Mouse (Mus musculus) granulocyte monocyte progenitor cell, adult 5-6 weeks (primary cell): ENCODE measurements around the gene Tex22. TPM values are rescaled to one million over a fixed set of nuclear protein-coding genes. Genes with fewer than 3 reads are reported as not detected.

ENCODE experiments used
- ATAC-seq: replicated peaks from 2 replicates; pipeline ENCODE4 v1.8.0; 2016; ENCODE audit warnings: mild to moderate bottlenecking, moderate TSS enrichment, inconsistent platforms; ENCODE audit not compliant: poor library complexity, severe bottlenecking
- total RNA-seq, 2 experiments: library from RNA; stranded (forward) in 1 of 2; stranded (reverse) in 1 of 2; fragments of 200-712, 200-1000 nt in 1 of 2; fragments of >200 nt in 1 of 2; fragmentation: Nextera tagmentation in 1 of 2; gene quantifications; 2 replicates each; pipeline ENCODE4 v1.2.3; 2014 to 2017

Tex22 gene
- total RNA-seq (2014; fragmentation: Nextera tagmentation) (not detected in 2 replicates), total RNA-seq (2017) (not detected in 2 replicates)

DNA sequence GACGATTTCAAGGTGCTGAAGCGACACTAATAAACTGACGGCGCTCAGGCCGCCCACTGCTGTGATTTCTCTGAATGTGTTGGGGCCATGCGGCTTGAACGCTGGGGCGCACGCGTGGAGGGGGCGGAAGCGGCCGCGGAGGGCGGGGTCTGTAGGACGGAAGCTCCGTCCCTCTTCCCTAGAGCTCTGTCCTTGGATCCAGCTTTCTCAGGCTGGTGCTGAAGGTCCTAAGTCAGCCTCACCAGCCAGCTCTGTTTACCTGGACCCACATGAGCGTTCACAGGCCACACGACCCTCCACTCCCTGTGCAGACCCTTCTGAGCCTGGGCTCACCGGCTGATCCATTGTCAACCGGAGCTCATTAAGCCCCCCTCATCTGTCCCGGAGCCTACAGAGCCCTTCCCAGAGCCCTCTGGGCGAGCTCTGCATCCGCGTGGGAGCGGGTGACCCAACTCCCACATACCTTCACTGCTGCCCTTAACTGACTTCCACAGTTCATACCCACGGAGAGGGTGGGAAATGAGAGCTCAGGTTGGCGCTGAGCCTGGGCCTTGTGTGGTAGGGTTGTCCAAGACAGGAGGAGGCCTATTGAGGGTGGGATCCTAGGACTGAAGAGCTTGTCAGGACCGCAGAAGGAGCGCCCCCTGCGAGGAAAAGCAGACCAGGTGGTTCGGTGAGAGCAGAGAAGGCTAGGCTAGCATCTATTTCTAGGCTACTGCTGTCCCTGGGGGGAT, at the start of gene Tex22:
Gene Tex22 (plus strand): TSS at position 174 of the 734 bp plus-strand sequence.
- ATAC-seq = peak; percentile 71

DNA sequence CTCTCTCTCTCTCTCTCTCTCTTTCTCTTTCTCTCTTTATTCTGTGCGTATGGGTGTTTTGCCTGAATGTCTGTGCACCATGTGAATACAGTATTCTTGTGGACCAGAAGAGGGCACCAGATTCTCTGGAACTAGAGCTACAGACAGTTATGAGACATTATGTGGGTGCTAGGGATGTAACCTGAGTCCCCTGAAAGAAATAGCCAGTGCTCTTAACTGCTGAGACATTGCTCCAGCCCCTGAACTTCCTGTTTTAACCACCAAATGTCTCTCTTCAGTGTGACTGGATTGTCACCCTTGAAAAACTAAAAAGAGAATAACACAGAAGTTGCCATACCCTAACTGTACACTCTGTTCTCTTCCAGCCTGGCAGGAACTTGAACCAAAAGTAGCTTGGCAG, 47.7 kb upstream of the Tex22 start:
- peak; percentile 17 for ATAC-seq

GRCm38 (mm10) chr12:113027495-113027894, 46.8 kb upstream of the Tex22 start:
- ATAC-seq = no peak

GRCm38 (mm10) chr12:113028067-113028466, 46.2 kb upstream of the Tex22 start:
- ATAC-seq = no peak

DNA sequence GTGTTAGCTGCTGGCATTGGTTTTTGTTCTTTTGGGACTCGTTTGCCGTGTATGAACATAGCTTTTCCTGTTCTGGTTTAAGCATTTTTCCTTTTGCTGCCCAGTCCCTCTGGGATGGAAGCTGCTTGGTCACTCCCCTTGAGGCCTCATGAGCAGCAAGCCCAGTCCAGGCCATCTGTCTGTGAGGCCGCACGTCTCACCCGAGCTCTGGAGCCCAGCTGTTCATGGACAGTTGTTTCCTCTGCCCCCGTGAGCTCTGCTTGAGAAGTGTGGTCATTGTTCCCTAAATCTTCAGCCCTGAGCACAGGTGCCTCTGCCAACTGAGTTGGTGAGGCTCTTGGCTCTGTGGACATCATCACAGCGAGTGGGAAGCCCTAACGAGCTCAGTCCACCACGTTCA, 45.4 kb upstream of the Tex22 start:
- ATAC-seq = no peak

- no peak for ATAC-seq
Observed at GRCm38 (mm10) chr12:113030046-113030445, 44.3 kb upstream of the Tex22 start.

- ATAC-seq = peak; percentile 45
Observed at GRCm38 (mm10) chr12:113030993-113031392, 43.3 kb upstream of the Tex22 start.

DNA sequence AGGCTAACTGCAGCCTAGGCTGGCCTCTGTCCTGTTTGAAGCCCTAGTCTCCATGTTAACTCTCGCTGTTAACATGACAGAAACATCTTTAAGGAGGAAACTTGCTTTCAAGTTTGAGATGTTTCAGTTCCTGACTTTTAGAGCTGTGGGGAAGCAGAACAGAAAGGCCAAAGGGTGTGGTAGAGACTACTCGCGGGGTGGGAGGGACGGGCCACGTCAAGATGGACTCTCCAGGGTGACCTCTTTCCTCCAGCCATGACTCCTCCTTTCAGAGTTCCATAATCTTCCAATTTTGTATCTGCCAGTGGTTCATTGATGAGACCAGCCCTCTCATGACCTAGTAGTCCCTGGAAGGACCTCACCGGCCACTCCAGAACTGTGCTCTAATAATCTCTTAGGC, 42.9 kb upstream of the Tex22 start:
- ATAC-seq = peak; percentile 48

GRCm38 (mm10) chr12:113032296-113033250, 41.7 kb upstream of the Tex22 start:
- no peak for ATAC-seq

DNA sequence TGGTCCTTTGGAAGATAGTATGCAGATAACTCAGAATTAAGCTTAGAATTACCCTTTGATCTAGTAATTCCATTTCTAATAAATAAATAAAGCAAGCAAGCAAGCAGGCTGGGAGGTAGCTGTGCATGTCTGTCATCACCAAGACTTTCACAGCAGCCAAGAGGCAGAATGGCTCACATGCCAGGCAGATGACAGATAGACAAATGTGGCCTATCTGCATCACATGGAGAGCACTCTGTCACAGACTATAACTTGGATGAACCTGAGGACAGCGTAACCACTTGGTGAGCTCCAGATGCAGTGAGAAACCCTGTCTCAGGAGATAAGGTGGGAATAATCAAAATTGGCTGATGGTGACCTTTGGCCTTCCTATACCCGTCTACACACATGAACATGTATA, 39.2 kb upstream of the Tex22 start:
- no peak for ATAC-seq

DNA sequence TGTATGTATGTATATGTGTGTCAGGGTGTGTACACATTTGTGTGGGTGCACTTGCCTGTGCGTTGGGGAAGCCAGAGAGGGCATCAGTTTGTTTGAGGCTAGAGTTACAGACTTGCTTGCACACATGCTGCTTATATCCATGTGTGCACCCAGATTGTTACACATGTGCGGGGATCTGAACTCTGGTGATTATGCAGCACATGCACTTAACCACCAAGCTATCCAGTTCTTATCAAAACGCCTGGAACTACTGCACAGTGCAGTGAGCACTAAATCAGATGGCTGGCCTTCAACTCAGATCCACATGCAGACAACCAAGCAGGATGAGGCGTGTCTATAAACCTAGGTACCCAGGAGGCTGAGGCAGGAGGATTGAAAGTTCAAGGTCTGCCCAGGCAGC, 37.3 kb upstream of the Tex22 start:
- ATAC-seq = no peak

DNA sequence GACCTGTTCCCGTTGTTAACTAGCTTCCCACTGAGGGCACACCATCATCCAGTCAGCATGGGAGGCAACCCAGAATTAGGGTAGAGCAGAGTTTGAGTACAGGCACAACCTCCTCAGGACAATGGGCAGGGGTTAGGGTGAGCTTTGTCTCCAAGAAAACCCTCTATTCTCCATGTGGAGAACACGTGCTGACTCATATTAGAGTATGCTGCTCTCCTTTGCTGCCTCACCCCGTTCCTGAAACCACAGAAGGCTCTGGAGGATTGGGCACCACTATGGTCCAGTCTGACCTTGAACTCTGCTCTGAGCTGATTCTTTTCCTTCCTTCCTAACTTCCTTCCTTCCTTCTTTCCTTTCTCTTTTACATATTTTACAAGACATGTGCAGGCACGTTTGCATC, 35.9 kb upstream of the Tex22 start:
- ATAC-seq = no peak

- peak; percentile 43; the same call in 1 of the 2 replicates for ATAC-seq
Observed at GRCm38 (mm10) chr12:113041481-113042439, 32.5 kb upstream of the Tex22 start.

DNA sequence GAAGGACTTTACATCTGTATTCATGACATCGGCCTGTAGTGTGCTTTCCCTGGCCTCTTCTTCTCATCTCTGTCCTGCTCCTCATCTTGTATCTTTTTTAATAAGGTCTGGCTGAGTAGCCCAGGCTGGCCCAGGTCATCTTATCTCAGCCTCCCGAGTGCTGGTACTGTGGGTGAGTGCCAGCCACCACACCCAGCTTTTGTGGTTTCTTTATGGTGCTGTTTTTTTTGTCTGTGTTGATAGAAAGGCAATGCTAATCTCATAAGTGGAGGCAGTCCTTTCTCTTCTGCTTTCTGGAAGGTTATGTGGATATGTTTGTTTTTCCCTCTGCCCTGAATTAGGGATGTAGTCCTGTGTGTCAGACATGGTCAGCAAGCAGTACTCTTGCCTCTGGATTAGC, 31.8 kb upstream of the Tex22 start:
- ATAC-seq = peak; percentile 40

DNA sequence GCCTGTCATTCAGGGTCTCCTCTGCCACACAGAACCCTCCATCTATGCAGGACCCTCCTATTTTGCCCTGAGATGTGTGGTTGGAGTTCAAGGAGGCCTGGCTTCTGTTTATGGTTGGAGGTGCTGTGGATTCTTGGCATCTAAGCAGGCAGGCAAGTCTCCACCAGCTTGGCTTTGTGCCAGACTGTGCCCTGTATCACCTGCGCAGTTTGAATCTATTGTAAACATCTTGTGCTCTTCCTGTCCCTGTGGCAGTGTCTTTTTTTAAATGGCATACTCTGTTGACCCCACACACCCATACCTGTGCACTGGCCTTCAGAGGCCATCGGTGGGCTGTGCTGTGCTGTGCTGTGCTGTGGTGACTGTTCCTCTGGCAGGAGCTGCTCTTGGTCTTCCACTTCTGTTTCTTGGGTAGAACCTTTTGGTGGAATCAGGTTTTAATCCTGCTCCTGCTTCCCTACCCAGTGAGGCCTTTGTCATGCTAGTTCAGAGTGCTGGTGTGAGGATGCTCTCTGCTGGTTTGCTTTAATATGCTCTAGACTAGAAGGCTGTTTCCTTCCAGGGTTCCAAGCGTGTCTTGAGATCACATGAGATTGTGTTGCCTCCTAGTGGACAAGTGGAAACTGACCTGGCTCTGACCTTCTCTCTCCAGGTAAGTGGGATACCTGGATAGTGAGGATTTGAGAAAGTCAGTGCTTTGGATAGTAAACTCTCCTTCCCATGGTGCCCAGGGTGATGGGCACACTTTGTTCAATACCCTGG, 29.2 kb upstream of the Tex22 start:
- no peak for ATAC-seq

- peak; percentile 52 for ATAC-seq
Observed at GRCm38 (mm10) chr12:113046861-113047260, 27.4 kb upstream of the Tex22 start.

- ATAC-seq = no peak
Observed at GRCm38 (mm10) chr12:113048103-113048502, 26.2 kb upstream of the Tex22 start.

DNA sequence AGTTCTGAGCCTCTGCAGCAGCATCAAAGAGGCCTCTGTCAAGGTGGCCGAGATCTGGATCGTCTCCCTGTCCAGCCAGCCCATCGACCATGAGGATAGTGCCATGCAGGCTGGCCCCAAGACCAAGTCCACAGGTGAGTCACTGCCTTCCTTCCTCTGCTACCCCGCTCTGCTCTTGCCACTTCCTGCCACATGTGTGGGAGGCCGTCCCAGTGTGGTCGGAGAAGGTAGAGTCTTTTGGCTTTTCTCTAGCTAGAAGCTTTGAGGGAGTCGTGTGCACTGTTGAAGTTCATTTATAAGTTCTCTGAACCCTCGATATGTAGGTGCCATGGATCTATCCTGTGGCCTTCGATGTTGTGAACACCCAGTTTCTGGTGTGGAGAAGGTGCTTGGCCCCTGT, 24.5 kb upstream of the Tex22 start:
- no peak for ATAC-seq

DNA sequence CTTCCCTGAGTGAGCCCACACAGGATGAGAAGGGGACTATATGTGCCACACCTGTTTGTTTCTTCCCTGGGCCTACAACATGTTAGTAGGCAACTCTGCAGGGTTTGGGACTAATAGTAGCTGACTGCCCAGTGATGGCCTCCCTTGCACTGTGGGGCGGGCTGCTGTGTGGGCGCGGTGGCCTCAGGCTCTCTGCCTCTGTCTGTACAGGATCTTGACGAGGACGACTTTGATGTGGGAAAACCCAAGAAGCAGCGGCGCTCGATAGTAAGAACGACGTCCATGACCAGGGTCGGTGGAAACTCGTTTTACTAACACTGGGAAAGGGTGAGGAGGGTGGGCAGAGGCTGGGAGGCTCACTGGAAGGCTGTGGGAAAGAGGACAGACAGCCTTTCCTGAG, 23.6 kb upstream of the Tex22 start:
- ATAC-seq = no peak
